Mouse (Mus musculus) brain, embryonic 14.5 days (tissue): Measurements from ENCODE around the gene Etl4. TPM values are rescaled to one million over a fixed set of nuclear protein-coding genes. Genes with fewer than 3 reads are reported as not detected.
"Not testable (repeated sequence)": the region's sequence is repeated elsewhere in the genome, so short reads cannot be mapped to it uniquely, and the experiment has no call there.

Experiments
- DNase-seq: peaks from one replicate; pipeline ENCODE4 v3.0.0-alpha.2; 2011; ENCODE audit warnings: low read depth
- CTCF ChIP-seq: fragments of 200-500 bp; IDR thresholded peaks from 2 replicates; pipeline ENCODE4 v1.5.1; 2012; ENCODE audit warnings: inconsistent platforms, mild to moderate bottlenecking, moderate library complexity, borderline replicate concordance; ENCODE audit not compliant: insufficient read depth, insufficient read length; ENCODE audit errors: extremely low read depth
- POLR2A ChIP-seq: fragments of 200-500 bp; IDR thresholded peaks from 2 replicates; pipeline ENCODE4 v1.6.1; 2012; ENCODE audit warnings: mild to moderate bottlenecking, inconsistent platforms, borderline replicate concordance; ENCODE audit not compliant: poor library complexity, insufficient read depth, insufficient read length, severe bottlenecking; ENCODE audit errors: extremely low read depth
- polyA plus RNA-seq: library from polyadenylated mRNA; depleted of rRNA; stranded (reverse); fragments of >200 nt; gene quantifications from 2 replicates; pipeline ENCODE4 v1.2.3, GENCODE M21; 2012

Gene Etl4
- polyA plus RNA-seq, 1 experiment = 12.3 TPM

DNA sequence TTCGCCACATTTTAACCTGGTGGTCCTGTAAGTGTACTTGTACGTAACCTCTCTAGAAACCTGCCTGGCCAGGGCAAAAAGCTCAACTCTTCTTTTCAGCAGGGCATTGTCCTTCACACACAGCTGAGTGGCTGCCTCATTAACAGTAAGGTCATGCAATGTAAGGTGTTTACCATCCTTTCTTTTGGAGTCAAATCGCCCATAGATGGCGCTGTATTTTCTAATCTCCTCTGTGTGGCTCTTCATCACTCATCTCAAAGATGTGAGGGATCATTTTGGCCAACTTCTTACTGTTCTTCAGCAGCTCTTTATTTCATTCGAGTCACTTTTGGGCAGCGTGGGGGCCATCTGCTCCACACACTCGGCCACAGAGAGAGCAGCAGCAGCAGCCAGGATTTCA, 56.9 kb downstream of the Etl4 start:
- DNase-seq = peak; percentile 7
- TF ChIP-seq POLR2A = no peak
- no peak for TF ChIP-seq CTCF

DNA sequence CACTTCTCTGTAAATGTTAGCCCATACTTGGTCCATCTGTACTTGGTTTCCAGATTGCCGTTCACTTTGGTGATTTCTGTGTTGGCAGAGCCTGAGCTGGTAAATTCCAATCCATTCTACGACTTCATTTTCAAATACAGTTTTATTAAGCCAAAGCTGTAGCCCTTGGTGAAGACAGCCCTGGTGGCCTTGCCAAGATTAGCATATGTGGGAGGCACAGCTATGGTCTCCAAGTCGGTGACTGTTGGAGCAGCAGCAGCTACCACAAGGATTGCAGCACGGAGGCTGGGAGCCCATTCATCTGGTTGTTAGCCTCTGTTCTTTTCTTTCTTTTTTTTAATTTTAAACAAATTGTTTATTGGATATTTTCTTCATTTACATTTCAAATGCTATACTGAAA, 128.1 kb downstream of the Etl4 start:
- TF ChIP-seq CTCF (no peak), POLR2A (no peak)
- DNase-seq = no peak

- TF ChIP-seq CTCF (no peak), POLR2A (no peak)
Observed at GRCm38 (mm10) chr2:20072377-20072776, 162.8 kb downstream of the Etl4 start.

GRCm38 (mm10) chr2:20076118-20076796, 166.7 kb downstream of the Etl4 start:
- no peak for DNase-seq
- TF ChIP-seq CTCF = no peak

More at GRCm38 (mm10) chr2:20072377-20072776, 162.8 kb downstream of the Etl4 start:
- peak; percentile 67 for DNase-seq

DNA sequence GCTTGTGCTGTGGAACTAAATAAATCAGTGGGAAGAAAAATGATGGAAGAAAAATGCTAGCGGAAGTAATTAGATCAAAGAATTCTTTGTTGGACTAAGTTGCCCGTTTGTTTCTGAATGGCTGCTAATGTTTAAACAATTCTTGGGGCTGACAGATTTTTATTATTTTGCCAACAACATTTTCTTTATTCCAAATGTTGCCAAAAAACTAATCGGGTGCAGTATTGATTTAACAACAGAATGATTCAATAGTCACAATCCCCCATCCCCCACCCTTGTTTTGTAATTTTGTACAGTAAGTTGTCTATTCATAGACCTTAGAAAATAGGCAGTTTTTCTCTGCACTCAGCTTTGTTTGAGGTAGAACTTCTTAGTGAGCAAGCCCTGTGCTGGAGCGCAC, 175.2 kb downstream of the Etl4 start:
- no peak for DNase-seq
- TF ChIP-seq CTCF (no peak), POLR2A (no peak)

DNA sequence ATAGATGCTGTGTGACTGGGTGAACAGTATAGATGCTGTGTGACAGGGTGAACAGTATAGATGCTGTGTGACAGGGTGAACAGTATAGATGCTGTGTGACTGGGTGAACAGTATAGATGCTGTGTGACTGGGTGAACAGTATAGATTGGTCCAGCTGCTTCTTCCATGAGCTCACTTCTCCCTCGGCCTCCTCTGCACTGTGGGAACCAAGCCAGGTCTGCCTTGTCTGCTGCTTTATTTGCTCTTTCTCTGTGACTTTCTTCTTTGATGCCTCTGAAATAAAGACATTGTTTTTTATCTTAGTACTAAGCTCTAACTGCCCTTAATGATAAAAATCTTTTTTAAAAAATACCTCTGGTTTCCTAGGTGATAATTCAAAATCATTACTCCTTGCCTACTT, 195.9 kb downstream of the Etl4 start:
- no peak for DNase-seq
- no peak for TF ChIP-seq POLR2A
- TF ChIP-seq CTCF = no peak

DNA sequence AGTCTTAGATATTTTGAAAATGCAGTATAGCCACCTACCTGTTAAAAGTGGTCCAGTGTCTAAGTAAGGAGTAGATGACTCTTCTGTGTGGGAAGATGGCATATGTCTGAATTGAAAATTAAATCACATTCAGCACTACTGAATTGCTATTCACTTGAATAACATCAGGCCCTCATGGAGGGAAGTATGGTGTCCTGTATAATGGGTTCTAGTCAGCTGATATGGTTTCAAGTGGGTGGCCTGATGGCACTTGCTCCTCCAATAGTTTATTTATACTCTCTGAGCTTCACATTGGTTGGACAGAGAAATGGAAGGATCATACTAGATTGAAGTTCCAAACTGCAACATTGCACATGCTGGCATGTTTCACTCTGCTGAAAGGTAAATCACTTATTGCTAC, 202.1 kb downstream of the Etl4 start:
- TF ChIP-seq CTCF (no peak), POLR2A (no peak)
- DNase-seq = no peak

DNA sequence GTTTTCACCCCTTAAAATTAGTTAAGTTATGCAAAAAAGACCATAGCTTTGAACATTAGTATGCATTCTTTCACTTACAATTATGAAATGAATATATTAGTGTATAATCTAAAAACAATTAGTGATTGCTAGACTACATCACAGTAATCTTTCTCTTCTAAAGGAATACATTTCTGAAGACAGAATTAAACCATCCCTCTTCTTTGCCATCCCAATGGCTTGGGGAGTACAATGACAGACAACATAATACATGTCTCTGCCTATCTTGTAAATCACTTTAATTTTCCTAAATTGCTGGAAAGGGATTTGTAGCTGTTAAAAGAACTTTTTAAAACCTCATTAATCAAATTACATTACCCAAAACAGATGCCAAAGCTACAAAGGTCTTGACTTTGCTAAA, 216.3 kb downstream of the Etl4 start:
- DNase-seq = no peak
- no peak for TF ChIP-seq CTCF
- no peak for TF ChIP-seq POLR2A

- no peak for TF ChIP-seq CTCF
- TF ChIP-seq POLR2A = no peak
- no peak for DNase-seq
Observed at GRCm38 (mm10) chr2:20131792-20132191, 222.2 kb downstream of the Etl4 start.

GRCm38 (mm10) chr2:20138426-20138825, 228.8 kb downstream of the Etl4 start:
- TF ChIP-seq POLR2A (no peak), CTCF (no peak)
- no peak for DNase-seq

- DNase-seq = peak; percentile 30
- no peak for TF ChIP-seq CTCF
- no peak for TF ChIP-seq POLR2A
Observed at GRCm38 (mm10) chr2:20145368-20145767, 235.8 kb downstream of the Etl4 start.

GRCm38 (mm10) chr2:20167073-20167472, 257.5 kb downstream of the Etl4 start:
- DNase-seq = peak; percentile 53

GRCm38 (mm10) chr2:20167566-20167965, 258.0 kb downstream of the Etl4 start:
- TF ChIP-seq CTCF (no peak), POLR2A (no peak)
- DNase-seq = peak; percentile 73

More at GRCm38 (mm10) chr2:20167073-20167472, 257.5 kb downstream of the Etl4 start:
- TF ChIP-seq CTCF (no peak), POLR2A (no peak)

DNA sequence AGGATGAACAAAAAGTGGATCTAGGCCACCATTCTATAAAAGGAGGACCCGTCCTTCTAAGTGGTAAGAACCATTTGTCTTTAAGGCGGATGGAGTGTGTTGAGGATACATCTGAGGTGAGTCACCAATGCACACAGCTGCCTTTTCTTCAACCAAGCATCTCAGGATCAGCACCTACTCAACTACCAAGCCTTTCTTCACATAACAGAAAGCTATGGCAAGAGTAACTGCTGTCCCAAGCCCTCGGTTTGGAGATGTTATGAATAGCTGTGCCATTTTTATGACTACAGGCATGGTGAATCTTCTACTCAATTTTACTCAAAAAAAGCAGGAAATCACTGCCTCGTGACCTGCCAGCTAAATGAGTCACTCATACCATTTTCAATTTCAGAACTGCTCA, 258.6 kb downstream of the Etl4 start:
- TF ChIP-seq CTCF = no peak
- no peak for TF ChIP-seq POLR2A
- DNase-seq = no peak

- DNase-seq = not testable (repeated sequence)
Observed at GRCm38 (mm10) chr2:20176456-20177184, 267.0 kb downstream of the Etl4 start.

DNA sequence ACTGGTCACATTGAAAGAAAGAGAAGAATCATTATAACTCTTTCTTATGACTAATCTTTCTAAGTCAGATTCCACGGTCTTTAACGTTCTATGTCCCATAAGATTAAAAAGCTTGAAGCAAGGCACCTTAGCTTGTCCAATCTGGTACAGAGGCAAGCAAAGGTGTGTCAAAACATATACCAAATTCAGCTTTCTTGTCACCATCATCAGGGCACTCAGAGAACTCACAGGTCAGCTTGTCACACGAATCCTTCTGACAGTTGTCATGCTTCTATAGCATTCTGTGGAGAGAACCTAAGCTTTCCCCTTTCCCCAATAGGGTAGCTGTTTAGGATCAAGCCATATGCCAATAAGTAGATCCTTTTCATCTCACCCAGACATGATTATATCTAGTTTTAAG, 267.7 kb downstream of the Etl4 start:
- not testable (repeated sequence) for DNase-seq

GRCm38 (mm10) chr2:20180561-20180960, 271.0 kb downstream of the Etl4 start:
- not testable (repeated sequence) for DNase-seq

DNA sequence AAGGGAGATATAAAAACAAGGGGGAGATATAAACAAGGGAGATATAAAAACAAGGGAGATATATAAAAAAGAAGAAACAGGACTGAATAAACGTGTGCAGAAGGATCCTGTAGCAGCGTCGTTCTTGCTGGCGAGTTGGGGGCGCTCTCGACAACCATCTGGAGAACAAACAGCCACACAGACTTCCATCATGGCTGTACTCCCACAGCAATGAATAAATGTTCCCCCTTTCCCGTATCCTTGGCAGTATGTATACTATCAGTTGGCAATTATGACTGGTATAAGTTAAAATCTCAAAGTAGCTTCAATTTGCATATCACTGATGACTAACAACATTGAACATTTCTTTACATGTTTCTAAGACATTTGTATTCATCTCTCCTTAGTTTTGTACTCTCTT, 277.6 kb downstream of the Etl4 start:
- peak; percentile 56 for DNase-seq
